Mouse (Mus musculus) layer of hippocampus, postnatal 25 days (tissue): ENCODE data around the gene Oasl2. TPM values are rescaled to one million over a fixed set of nuclear protein-coding genes. Genes with fewer than 3 reads are reported as not detected.

Source experiments
- DNase-seq, 2 experiments: peaks; one replicate each; pipeline ENCODE4 v3.0.0; 2022; ENCODE audit warnings: mixed read lengths in 2 of 2, low spot score in 1 of 2; ENCODE audit errors: extremely low spot score in 1 of 2
- microRNA-seq, 2 experiments: library from miRNA; unstranded; fragments of <30 nt; microRNA quantifications; one replicate each; pipeline ENCODE4 v1.2.0; 2021
- total RNA-seq, 2 experiments: library from RNA; stranded (reverse); gene quantifications; 2 replicates each; pipeline ENCODE4 v1.2.3; 2021

The Oasl2 gene
- total RNA-seq, 2 experiments from 2014 or later: 1.8 to 1.9 TPM

- DNase-seq: no peak
Measured at GRCm38 (mm10) chr5:114951279-114951880, 54.6 kb downstream of the Oasl2 start.

GRCm38 (mm10) chr5:114953326-114953725, 56.6 kb downstream of the Oasl2 start:
- DNase-seq: no peak

GRCm38 (mm10) chr5:114958069-114958468, 61.3 kb downstream of the Oasl2 start:
- no peak for DNase-seq

Small RNAs within 50 kb of the gene (microRNA-seq; reads per million reads assigned to microRNA genes)
- 6.6 to 10.8 reads per million in 2 experiments for gene Mir6240

Other genes with a start within 250 kb of the Oasl2 start
- gene Trpv4, start 238.5 kb upstream of the Oasl2 start, total RNA-seq: 1 to 10 TPM in 1 of 2 experiments, under 1 TPM in 1; 0.75 to 1.3 TPM
- gene Gltp, start 206.0 kb upstream of the Oasl2 start, total RNA-seq: 10 to 100 TPM; 36.7 to 46.2 TPM
- gene Tchp, start 189.2 kb upstream of the Oasl2 start, total RNA-seq: 10 to 100 TPM in 1 of 2 experiments, 1 to 10 TPM in 1; 9.3 to 14.4 TPM
- gene Ankrd13a, start 122.3 kb upstream of the Oasl2 start, total RNA-seq: 10 to 100 TPM; 41.1 to 43.1 TPM
- gene Git2, start 121.4 kb upstream of the Oasl2 start, total RNA-seq: 10 to 100 TPM; 35.9 to 47.2 TPM
- 100 to 1,000 TPM; 162 to 172 TPM for gene 1500011B03Rik, start 73.5 kb upstream of the Oasl2 start, total RNA-seq
- gene 4930519G04Rik, start 43.3 kb upstream of the Oasl2 start, total RNA-seq: not detected
- gene Gm9936, start 38.3 kb upstream of the Oasl2 start, total RNA-seq: under 1 TPM; 0.75 to 0.84 TPM
- gene Oasl1, start 26.3 kb downstream of the Oasl2 start, total RNA-seq: not detected
- 100 to 1,000 TPM; 209 to 211 TPM for gene 2210016L21Rik, start 45.2 kb downstream of the Oasl2 start, total RNA-seq
- not detected for gene Hnf1a, start 74.2 kb downstream of the Oasl2 start, total RNA-seq
- 10 to 100 TPM; 84.7 to 85.9 TPM for gene Sppl3, start 114.2 kb downstream of the Oasl2 start, total RNA-seq
- gene Gm10401, start 201.4 kb downstream of the Oasl2 start, total RNA-seq: not detected
- 1 to 10 TPM; 8.0 to 8.1 TPM for gene Acads, start 222.4 kb downstream of the Oasl2 start, total RNA-seq
- 10 to 100 TPM; 26.8 to 30.9 TPM for gene Unc119b, start 238.0 kb downstream of the Oasl2 start, total RNA-seq